Mouse (Mus musculus): ENCODE data around the gene Gng8.

The Gng8 gene

GRCm38 (mm10) chr7:16876608-16877007, 15.0 kb upstream of the Gng8 start:
- no peak for DNase-seq

DNA sequence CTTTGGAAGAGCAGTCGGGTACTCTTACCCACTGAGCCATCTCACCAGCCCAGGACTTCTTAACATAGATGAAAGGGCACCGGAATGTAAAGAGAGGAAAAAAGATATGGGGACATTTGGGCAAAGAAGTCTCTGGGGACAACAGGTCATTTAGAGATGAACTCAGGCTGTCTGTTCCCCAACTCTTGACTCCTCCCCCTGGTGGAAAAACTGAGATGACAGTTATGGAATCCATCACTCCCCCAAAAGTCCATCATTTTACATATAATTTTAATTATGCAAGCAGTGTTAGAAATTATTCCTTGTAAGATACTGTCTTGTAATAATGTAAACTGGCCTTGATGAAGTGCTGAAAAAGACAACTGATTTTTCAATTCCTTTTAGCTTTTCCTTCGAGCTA, 13.9 kb upstream of the Gng8 start:
- DNase-seq: no peak

GRCm38 (mm10) chr7:16879796-16880547, 11.6 kb upstream of the Gng8 start:
- DNase-seq: no peak

DNA sequence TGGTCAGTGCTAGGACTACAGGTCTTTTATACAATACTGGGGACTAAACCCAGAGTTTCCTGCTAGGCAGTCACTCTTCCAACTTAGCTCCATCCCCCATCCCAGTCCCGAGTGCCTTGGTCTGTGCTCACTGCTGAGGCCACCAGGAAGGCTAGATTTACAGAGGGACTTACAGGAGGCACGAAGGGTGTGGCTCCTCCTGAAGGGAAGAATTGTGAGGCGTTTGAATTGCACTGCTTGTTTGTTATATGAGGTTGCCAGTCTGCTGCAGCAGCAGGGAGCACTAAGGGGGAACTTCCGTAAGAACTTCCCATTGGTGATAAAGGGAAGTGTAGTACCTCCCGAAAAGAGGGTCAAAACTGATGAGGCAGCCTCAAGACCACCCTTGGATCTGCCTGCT, 11.0 kb upstream of the Gng8 start:
- no peak for DNase-seq

- no peak for DNase-seq
Measured at GRCm38 (mm10) chr7:16883162-16883561, 8.4 kb upstream of the Gng8 start.

- DNase-seq: no peak
Measured at GRCm38 (mm10) chr7:16884334-16884733, 7.3 kb upstream of the Gng8 start.

- DNase-seq: no peak
Measured at GRCm38 (mm10) chr7:16885271-16885776, 6.3 kb upstream of the Gng8 start.

- DNase-seq: no peak
Measured at GRCm38 (mm10) chr7:16885905-16886304, 5.7 kb upstream of the Gng8 start.

- no peak for DNase-seq
Measured at GRCm38 (mm10) chr7:16890536-16890935, 1.1 kb upstream of the Gng8 start.

GRCm38 (mm10) chr7:16890944-16891343, 642 bp upstream of the Gng8 start:
- DNase-seq: peak; percentile 60

DNA sequence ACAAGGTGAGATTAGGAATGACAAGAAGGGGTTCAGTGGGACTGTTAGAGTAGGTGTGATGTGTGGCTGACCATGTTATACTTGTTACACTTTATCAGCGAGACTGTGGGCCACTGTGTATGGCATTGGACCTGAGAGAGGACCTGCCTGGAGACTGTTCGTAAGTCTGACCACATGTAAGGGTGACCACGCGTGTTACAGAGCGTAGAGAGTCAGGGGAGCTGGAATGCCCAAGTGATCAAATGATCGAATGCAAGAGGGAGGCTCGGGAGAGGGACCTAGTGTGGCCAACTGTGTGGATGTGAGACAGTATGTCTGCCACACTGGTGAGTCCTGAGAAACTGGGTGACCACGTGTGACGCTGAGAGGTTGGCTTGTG, 755 bp downstream of the Gng8 start:
- no peak for DNase-seq

DNA sequence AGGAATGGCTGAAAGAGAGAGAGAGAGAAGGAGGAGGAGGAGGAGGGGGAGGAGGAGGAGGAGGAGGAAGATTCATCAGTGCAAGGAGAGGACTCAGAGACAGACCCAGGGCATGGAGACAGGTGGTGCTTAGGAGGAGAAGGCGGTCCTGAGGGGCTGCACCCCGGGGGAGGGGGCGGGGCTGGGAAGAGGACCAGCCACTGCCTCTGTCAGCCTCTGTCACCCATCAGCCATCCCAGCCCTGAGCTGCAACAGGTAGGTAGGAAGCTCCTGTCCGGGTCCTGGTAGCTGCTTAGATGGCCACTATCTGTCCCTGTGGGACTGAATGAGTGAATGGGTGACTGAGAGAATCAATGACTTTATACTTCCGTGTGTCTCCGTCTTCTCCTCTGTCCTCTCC, 2.0 kb downstream of the Gng8 start:
- no peak for DNase-seq

DNA sequence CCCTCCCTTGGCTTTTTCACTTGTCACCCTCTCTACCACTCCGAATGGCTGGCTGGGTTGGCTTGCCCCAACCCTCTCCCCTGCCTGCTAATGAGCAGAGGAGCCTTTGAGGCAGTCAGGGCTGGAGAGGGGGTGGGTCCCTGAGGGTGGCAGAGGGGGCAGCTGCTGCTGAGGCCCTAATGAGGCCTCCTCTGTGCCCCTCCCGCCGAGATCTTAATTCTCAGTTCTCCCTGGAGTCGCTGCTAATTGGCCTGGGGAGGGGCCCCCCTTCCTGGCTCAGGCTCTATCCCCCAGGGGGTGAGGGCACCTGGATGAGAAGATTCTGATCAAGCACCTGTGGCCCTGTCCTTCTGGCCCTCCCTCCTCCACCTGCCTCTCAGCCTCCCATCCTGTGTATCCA, 2.7 kb downstream of the Gng8 start:
- DNase-seq: no peak

- peak; percentile 59 for DNase-seq
Measured at GRCm38 (mm10) chr7:16895000-16895399, 3.4 kb downstream of the Gng8 start.

DNA sequence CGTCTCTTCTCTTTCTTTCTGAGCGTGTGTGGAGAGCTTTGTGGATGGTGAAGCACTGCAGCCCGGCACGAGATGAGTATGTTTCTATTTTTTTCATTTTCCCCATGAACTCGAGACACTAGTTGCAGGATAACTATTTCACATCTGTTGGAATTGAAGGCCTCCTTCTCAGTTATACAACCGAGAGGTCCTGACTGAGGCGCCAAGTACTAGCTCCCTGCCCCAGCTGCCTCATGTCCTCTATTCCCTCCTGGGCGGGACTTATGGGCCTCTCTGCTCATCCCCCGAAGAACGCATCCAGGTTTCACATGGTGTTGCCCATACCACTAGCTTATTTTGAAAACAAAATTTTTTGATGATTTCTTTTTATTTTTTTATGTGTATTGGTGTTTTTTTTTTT, 3.9 kb downstream of the Gng8 start:
- DNase-seq: no peak

DNA sequence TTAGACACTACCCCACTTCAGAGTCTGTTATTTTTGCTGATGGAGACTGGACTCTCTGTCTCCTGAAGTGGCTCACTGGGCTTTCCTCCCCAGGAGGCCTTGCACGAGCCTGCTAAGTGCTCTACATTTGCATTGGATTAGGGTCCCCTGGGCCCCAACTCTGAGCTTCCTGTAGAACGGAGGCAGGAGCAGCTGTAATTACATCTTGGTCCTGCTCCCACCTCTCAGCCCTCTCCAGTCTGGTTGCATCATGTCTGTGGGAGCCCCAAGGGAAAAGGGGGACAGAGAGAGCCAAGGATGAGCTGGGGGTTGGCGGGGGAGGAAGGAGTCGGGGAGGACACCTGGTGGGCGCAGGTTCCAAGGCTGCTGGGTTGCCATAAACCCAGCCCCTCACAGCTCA, 8.9 kb downstream of the Gng8 start:
- DNase-seq: no peak

DNA sequence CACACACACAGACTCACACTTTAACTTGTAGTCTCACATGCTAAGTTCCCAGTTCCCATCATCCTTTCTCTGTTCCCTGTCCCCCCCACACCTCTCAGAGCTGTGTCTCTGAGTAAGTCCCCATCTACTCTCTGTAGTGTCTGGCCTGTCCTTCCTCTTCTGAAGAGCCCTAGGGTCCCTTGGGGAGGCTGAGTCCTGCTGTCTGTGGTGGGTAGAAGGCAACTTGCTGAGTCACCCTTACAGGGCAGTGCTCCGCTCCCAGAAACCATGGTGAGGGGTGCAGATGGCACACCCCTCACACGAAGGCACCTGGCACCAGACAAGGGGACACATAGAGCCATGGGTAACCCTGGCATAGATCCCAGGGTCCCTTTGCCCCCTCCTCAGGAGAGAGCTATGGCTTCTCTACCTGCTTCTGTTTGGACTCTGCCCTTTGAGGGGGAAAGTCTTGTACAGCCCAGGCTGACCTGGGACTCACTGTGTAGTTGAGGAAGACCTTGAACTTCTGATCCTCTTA, 11.9 kb downstream of the Gng8 start:
- DNase-seq: no peak

- DNase-seq: no peak
Measured at GRCm38 (mm10) chr7:16904120-16904675, 12.6 kb downstream of the Gng8 start.

DNA sequence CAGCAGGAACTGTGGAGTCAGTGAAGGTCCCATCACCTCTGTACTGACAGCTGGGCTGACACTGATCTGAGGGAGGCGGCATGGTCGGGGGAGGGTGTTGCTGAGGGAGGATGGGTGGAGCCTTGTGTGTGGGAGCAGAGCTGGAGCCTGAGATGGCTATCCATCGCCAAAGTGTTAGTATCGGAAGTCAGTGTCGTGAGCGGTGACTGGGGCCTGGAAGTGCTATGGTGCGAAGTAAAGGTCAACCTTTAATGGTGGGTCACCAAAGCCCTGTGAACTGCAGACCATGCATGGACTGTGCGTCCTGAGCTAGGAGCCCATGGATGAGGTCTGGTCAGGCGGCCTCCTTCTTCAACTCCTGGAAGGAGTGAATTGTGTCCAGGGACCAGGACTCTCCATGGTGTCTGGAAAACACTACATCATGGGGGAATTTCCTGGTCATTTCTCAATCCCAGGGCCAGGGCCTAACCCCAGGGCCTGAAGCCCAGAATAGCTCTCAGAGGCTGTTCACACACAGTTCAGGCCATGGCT, 14.0 kb downstream of the Gng8 start:
- no peak for DNase-seq

DNA sequence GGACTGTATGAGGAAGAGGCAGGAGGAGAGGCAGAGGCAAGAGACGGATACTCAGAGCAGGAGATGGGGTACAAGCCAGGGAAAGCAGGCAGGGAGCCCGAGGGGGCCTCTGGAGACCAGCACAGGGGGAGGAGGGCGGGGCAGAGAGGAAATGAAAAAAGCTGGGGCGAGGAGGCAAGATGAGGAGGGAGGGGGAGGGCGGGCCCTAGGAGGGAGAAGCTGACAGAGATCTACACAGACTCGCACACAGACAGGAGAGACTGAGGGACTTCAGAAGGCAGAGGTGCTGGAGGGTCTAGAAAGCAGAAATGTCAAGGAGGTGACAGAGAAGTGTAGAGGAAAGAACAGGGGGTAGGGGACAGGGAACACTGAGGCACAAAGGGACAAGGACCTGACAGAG, 14.7 kb downstream of the Gng8 start, which contains the start of gene Ptgir:
TSS of gene Ptgir (plus strand) at position 210 of the 400 bp plus-strand sequence.
- no peak for DNase-seq

GRCm38 (mm10) chr7:16906889-16907559, 15.4 kb downstream of the Gng8 start:
- DNase-seq: no peak

GRCm38 (mm10) chr7:16907842-16908241, 16.3 kb downstream of the Gng8 start:
- DNase-seq: no peak

DNA sequence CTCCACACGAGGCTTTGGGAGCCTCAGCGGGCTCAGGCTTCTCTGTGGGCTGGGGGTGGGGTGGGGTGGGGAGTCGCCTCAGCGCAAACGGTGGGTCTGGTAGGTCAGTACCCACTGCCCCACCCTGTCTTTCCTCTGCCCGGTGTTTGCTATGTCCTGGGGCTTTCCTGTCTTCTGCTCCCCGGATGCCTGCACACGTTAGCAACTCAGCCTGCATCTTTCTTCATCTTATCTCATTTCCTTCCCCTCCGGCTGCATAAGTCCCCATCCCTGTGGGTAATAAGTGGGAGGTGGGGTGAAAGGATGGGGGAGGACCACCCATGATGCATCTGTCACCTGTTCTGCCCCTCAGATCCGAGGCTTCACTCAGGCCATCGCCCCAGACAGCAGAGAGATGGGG, 16.8 kb downstream of the Gng8 start:
- DNase-seq: no peak

DNA sequence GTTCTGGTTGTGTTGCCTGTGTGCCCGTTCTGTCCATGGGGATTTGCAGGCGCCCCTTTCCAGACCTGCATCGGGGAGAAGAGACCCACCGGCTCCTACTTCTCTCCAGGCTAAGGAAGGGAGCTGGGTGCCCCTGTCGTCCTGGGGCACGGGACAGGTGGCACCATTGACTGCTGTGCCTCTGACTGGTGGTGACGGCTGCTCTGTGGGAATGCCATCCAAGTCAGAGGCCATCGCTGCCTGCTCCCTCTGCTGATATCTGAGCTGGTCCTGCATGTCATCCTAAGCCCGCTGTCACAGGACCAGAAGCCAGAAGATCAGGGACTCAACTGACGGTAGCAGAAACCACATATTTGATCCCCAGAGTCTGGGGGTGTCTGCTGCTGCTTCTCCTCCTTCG, 17.3 kb downstream of the Gng8 start:
- no peak for DNase-seq
